Mouse (Mus musculus): ENCODE data around the gene Samd3.
A peak's percentile ranks its signal among the peaks of the same experiment; 100 is the strongest.

Gene Samd3

DNA sequence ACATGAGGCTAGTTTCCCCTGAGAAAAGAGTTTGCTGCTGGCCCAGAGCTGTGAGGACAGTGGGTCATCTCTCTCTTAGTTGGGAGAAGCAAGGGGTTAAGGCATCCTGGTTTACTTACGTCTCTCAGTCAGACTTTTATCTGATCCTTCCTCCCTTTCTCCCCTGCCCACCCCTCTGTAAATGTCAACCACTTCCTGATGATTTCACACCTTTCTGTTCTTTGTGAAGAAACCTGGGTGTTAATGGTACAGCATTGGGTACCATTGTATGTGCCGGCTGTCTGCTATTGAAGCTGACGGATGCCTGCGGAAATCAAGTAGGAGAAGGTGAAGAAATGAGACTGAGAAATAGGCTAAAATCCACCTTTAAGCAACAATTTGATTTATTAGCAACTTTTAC lies at the start of gene Samd3:
TSS of gene Samd3 (plus strand) at position 220 of the 400 bp plus-strand sequence.
- no peak for DNase-seq

DNA sequence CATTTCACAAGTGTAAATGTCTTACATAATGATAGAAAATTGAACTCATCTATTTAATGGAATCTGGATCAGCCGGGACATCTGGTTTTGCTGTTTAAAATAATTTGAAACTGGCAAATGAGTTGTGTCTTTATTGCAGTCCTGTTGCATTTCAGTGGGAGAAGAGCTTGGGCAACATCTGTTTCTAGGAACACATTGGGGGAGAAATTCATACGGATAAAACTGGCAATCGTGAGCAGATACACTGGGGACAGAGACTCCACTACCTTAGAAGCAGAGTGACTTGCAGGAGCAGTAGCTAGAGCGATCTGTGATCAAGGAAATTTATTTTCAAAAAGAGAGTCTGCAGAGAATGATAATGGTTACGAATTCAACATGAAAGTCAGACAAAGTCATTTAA lies 44.2 kb upstream of the Samd3 start:
- DNase-seq: peak; percentile 27

DNA sequence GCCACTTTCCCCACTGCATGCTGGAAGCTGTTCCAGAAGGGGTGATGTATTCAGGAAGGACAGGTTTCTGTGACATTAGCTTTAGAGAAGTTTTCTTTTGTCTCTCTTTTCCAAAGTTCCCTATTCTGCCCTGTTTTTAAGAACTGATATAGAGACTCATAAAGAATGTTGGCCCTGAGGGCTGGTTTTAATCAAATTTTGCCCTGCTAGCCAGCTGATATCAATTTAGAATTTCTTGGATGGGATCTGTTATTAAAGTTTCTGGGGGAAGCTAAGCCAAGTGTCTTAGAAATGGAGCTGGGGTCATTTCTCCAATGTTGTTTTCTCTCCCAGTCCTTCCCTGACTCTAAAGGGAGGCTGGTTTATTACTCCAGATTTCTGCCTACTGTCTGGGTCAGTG lies 38.7 kb upstream of the Samd3 start:
- no peak for DNase-seq

DNA sequence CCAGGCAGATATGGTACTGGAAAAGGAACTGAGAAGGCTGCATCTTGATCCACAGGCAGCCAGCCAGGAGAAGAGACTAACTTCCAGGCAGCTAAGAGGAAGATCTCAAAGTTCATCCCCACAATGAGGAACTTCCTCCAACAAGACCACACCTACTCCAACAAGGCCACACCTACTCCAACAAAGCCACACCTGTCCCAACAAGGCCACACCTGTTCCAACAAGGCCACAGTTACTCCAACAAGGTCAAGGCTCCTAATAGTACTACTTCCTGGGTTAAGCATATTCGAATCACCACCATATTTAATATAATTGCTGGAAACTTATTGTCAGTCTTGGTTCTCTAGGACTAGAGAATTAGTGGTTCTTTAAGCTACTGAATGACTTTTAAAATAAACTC lies 34.6 kb upstream of the Samd3 start:
- DNase-seq: no peak

DNA sequence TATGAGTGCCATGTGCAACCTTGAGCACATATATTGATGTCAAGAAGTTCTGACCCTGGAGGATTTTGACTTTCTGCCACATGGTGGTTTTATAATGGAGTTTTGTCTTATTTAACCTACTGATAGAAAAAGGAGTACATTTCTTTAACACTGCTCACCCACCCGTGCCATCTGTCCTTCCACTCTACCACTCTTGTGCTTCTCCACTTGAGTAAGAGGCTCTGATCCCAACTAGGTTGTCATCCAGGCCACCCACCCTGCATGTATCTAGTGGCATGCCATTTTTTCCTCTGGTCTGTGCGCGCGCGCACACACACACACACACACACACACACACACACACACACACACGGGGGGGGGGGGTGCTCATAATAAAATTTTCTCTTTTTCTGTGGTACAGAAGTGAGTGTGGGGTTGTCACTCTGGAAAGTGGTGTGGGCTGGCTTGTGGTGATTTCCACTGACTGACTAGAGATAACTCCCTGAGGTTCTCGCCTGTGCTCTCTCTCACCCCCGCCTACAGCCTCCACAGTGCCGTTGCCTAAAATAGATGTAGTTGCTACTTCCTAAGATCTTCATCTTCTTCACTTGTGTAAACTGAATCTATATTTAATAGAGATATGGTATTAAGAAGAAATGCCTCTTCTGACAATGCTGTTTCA lies 26.7 kb upstream of the Samd3 start:
- DNase-seq: no peak

DNA sequence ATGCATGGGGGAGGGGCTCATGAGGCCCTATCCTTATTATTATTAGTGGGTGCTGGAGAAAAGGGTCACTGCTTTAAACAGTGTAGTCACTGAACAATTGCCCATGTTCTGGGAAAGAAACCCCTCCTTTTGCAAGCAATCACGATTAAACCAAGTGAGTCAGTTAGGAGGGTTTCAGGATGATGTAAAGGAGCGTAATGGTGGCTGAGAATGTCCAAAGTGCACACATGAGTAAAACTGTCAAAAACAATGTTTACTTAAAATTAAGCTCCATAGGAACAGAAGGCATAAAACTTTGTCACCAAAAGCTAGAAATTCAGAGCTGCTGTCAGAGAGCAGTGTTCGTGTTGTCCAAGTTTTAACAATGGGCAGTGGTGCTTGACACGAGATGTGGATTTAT lies 8.8 kb upstream of the Samd3 start:
- no peak for DNase-seq

DNA sequence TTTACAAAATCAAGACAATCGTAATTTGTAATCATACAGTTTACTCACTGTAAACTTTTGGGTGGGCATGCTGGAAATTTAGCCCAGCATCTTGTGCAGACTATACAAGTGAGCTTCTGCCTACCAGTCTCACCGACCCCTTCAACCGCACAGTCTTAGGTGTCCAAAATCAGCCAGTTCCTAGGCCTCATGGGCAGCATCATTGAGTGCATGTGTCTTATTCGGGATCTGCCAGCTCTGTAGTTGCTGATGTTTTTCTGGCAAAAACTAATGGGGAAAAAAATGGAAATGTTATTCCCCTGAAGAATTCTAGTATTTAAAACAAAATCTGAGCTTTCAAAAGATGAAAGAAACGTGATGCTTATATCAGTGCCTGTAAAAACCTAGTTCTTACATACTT lies 3.3 kb upstream of the Samd3 start:
- no peak for DNase-seq

DNA sequence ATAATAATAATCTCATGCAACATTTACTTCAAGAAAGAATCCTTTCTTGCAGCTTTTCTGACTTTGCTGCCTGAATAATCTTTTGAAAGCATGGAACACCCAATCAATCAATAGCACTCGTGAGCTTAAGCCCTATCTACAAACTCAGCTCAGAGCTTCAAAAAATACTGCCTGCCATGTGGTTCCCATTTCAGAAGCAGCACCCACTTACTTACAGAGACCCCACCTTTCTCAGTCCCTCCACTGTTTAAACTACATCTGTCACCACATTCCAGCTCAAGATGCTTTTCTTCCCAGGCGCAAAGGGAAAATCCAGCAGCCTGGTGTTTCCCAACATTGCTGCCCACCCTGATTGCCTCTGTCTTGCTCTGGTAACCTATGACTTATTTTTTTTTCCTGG lies 2.8 kb upstream of the Samd3 start:
- no peak for DNase-seq

DNA sequence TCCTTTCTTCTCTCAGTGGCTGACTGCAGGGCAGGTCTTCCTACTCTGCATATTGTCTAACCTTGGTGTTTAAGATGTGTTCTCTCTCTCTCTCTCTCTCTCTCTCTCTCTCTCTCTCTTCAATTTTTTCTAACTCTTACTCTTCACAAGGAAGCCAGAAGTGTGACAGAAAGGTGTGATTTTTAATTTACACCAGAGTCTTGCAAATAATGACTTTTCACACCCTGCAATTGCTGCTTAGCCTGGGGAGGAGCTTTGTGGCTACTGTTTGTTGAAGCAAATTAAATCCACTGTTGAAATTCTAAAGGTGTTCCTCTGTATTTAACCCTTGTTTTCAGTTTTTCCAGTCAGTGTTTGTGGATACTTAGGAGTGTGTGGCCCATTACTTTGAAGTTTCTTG lies 1.3 kb upstream of the Samd3 start:
- DNase-seq: no peak

DNA sequence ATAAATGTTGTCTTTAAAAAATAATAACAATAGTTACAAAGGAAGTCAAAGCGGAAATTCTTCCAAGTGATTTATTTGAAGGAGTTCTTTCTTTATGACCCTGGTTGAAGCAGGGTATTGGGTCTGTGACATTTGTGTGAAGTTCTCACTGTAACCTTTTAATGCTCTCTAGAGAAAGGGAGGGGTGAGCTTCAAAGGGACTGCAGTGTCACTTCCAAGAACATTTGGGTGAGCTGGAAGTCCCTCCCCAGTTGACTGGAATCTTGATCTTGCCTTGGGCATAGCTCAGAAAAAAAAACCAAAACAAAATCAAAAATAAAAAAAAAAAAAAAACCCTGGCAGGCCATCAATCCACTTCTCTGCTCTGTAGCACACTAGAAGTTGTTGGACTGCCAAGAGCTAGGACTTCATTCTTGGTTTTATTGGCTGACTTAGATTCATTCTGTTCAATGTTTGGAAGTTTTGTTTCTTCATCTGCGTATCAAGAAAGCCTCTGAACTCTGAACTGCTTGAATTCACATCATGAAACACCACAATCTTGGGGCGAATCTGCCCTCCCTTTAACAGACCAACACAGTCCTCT lies 2.7 kb downstream of the Samd3 start:
- DNase-seq: no peak

DNA sequence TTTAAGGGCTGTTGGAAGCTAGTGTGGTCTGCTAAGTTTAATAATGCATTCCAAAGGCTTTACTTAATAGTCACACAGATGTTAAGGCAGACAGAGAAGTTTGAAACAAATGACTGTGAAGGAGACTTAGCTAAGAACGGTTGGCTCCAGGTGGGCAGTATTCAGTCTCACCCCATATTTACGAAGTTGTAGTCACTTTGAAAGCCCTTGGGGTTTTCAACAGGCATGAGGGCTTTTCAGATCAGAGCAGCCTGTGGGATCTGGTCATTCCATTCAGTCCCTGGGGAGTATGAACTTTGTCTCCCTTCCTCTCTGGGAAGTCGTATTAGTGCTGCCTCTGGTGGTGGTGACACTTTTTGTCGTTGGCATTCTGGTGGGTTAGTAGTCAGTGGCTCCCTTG lies 9.1 kb downstream of the Samd3 start:
- DNase-seq: no peak

DNA sequence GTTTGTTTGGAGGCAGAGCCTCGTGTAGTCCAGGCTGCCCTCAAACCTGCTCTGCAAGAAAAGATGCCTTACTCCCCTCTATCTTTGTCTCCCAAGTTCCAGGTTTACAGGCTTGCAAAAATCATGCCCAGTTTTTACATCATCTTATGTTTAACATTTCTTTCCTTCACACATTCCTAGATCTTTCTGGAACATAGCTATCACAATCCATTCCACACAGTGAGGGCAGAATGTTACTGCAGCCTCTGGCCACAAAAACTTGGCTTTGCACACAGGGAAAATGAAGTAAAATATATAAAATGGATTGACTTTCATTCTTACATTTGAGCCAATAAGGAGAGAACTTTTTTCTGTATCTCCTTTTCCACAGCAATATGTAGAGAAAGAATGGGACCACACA lies 9.6 kb downstream of the Samd3 start:
- DNase-seq: no peak

DNA sequence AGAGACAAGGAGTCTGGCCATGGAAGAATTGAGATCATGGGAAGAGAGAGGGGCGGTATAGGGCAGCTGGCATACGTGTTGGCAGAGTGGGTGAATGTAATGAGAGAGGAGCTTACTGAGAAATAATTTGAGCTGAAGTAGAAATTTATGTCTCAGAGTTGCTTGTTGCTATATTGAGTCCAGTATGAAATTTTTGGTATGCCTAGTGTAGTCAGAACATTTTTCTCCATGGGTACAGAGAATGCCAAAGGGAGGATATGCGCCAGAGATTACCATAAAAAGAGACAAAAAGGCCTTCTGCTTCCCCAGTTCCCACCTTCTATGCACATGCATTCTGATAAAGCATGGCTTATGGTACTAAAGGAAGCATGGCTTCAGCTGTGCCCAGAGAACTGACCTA lies 13.7 kb downstream of the Samd3 start:
- no peak for DNase-seq

DNA sequence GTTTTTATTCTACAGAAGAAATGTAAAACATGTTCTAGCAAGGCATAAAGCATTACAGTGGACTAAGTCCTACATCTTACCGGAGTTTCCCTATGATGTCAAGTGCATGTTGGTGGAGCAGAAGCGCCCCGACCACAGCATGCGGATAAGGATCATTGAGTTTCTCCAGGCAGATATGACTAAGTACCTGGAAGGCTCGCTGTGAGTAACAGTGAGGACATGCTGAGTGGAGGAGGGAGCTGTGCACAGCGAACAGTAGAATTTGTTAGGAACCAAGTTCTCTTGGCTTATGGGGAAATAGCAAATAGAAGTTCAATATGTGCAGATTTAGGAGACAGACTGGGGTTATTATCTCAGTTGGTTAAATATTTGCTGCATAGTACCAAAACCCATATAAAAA lies 15.0 kb downstream of the Samd3 start:
- DNase-seq: no peak

DNA sequence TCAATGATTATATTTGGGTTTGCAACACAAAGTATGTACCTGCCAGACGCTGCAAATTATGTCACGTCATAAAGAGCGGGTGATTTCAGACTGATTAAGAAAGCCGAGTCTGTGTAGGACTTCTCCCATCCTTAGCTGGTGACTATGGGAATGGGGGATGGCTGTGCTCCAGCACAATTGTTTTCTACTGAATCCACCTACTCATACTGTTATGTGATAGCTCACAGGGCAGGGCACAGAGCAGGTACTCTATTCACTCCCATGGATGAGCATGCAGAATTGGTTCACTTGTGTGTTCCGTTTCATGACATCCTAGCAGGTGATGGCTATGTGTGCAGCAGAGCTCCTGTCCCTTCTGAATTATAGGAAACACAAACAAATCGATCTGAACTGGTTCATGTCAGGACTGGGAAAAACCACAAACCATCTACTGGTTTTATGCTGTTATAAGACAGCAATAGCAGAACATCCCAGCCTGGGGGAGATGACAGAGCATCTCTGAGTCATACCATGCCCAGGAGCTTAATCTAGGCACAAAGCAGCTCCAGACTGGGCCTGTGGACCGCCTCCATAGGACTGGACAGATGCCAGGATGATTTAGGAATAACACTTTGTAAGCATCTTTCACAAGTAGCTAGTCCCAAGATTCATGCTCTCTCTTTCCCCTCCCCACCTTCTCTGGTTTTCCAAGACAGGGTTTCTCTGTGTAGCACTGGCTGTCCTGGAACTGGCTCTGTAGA lies 20.1 kb downstream of the Samd3 start:
- DNase-seq: peak; percentile 65

DNA sequence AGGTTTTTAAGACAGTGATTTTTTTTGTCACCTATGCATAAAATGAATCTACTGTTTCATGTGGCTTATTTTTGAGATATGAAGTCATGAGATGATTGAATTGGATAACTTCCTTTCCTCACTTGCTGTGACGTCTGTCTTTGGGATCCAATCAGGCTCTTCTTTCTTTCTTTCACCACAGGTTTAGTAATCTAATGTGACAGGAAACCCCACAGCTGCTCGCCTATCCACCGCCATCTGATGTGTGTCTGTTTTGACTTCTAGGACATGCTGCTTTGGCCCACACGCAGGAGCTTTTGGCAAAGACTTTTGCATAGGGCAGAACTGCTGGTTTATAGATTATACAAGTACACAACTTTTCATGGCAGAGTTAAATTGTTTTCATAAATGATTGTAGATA lies 30.4 kb downstream of the Samd3 start:
- DNase-seq: no peak

DNA sequence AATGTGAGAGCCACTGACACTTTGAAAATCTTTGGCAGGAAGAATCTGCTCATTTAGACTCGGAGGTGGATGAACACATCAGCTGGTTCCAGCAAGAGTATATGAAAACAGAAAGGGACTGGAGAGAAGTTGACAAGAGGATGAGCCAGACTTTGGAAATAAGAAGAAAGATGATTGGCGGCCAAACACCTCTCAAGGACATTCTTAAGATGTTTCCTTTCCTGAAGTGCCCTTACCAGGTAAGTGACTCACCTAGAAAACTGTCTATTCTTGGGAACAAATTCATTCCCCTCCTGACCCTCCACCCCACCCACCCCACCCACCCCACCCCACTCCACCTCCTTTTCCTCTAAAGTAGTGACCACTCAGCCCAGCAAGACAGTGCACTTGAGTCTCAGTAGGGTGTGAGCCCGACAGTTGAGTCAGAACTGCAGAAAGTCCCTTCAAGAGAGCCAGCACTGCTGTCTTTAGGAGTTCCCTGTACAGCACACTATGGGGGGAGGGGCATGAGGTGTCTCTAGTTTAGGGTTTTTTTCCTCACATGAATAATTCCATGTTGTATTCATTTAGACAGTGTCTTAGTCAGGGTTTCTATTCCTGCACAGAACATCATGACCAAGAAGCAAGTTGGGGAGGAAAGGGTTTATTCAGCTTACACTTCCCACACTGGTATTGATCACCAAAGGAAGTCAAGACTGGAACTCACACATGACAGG lies 34.4 kb downstream of the Samd3 start:
- no peak for DNase-seq

DNA sequence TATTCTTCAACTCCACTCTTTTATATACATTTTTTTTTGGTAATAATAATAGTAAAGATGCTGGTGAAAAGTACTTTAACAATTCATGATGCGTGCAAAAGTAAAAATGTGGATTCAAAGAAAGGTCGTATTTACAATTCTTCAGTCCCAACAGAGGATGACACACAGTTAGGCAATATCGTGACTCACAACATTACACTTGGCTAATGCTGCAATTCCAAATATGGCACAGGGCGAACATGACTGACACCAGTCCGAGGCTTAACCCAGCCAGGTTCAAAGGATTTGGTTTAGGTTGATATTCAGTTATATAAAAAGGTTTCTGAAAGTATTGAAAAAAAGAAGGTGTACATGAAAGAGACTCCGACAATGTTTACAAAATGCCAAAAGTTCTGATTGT lies 45.9 kb downstream of the Samd3 start:
- DNase-seq: no peak

DNA sequence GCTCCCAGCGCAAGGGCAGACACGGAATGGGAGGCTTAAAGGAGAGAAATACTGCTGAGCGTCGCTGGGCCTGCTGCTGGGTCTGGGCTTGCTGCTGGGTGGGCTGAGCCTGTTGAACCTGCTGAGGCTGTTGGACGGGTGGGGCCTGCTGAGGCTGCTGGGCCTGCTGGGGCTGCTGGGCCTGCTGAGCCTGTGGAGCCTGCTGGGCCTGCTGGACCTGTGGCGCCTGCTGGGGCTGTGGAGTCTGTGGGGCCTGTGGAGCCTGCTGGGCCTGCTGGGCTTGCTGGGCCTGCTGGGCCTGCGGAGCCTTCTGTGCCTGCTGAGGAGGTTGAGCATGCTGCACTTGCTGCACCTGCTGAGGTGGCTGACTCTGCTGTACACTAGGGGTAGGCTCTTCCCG lies 50.5 kb downstream of the Samd3 start:
- no peak for DNase-seq

DNA sequence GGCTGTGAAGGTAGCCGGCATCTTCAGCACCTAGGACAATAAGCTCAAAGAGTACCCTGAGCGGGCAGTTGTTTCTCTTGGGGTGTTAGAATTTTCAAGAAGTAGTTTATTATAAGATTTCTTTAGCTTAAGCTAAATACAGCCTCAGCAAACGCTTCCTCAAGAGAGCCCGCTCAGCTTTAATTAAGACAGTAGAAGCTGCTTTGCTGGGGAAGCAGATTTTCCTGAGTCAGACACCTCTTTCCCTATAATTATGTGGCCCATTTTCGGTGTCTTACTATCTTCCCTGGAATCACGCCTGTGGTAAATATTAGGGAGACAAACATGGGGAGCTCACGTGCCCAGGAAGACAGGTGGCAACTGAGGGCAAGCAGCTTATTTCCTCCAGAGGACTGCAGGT lies 57.6 kb downstream of the Samd3 start:
- no peak for DNase-seq

DNA sequence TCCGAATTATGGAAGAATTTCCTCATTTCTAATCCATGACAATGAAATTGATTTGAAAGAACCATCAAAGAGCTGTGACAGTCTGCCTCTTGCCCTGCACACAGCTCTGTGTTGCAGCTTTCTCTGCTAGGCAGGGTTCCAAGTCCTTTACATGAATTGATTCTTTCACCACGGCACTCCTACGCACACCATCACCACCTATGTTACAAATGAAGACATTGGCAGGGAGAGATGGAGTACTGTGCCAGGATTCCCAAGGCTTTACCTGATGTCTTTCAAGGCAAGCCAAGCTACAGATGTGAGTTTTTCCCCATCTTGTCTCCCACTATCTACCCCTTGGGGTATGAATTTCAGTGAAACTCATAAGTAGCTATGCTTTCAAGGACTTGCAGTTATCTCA lies 67.7 kb downstream of the Samd3 start:
- peak; percentile 68 for DNase-seq

DNA sequence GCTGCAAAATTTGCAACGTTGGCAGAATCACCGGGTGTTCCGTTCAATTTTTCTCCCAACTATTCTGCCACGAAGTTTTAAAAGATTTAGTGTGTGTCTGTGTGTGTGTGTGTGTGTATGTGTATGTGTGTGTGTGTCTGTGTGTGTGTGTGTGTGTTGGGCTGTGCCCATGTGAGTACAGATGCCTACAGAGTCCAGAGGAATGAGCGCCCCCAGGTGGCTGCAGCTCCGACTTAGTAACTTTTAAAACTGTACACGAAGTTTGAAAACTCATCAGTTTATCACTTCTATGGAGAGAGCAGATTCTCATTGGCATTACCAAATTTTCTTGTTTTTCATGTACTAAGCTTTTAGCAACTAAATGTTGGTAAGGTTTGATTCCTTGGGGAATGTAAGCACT lies 68.1 kb downstream of the Samd3 start:
- DNase-seq: no peak

DNA sequence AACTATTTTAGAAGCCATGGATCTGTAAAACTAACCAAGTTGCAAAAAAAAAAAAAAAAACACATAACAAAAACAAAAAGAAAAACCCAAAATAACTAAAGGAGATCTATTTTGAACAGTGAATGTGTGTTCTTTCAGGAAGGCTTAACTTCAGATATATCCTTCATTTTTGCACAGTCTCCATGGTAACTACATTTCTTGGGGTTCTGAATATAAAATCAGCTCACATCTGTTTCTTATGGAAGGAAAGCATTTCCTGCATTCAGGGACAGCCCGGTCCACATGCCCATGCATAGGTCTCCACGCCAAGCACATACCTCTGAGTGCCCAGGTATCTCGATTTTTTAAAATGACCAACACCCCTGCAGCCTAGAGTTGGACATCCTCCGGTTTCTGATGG lies 72.8 kb downstream of the Samd3 start:
- DNase-seq: no peak

DNA sequence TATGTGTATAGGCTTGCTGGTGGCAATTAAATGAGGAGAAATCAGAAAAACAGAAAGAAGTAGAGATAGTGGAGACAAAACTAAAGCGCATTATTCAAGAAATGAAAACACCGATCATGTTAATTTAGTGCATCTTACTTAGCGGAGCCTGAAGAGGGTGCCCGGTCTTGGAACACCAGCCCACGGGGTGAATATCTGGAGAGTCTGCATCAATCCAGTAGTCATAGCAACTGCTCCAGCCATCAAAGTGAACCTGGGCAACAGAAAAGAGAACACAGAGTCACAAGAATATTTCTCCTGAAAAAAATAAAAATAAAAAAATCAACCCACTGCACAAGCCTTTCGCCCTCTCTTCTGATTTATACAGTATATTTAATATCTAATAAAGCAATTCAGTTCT lies 74.0 kb downstream of the Samd3 start:
- no peak for DNase-seq
